Mouse (Mus musculus): ENCODE results near the gene Ffar2.

DNA sequence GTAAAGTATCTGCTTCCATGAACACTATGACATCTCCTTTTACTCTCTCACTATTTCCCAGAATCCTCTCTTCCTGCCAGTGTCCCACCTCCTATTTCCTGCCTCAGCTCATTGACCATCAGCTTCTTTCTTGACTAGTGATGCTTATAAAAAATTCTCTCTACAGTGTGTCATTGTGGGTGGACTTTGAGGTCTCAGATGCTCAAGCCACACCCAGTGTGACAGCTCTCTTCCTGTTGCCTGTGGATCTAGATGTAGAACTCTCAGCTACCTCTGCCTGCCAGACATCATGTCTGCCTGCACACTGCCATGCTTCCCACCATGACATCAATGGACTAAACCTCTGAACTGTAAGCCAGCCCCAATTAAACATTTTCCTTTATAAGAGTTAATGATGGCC, 13.7 kb upstream of the Ffar2 start:
- TF ChIP-seq TAL1 (conservative IDR thresholded peaks at IDR 0.05; ENCODE audit: low read depth, low read length), result no peak
- TF ChIP-seq CTCF (IDR thresholded peaks at IDR 0.05; ENCODE audit: low read depth, low read length), result no peak
- TF ChIP-seq GATA2 (IDR thresholded peaks at IDR 0.05; ENCODE audit: borderline replicate concordance, low read depth, low read length), result no peak
- TF ChIP-seq POLR2AphosphoS5 (IDR thresholded peaks at IDR 0.05; ENCODE audit: insufficient replicate concordance, low read depth, low read length), result no peak
- no peak for TF ChIP-seq GATA1 (IDR thresholded peaks at IDR 0.05; ENCODE audit: borderline replicate concordance, low read length)
